Mouse (Mus musculus) inflammation-experienced regulatory T-cells (primary cell): Measurements from ENCODE around the gene Mesp1. TPM values are rescaled to one million over a fixed set of nuclear protein-coding genes. Genes with fewer than 3 reads are reported as not detected.

Source experiments
- polyA plus RNA-seq, 2 experiments: library from polyadenylated mRNA; unstranded; fragments of 100-300 nt; shearing (Covaris generic); gene quantifications; one replicate each; pipeline ENCODE4 v1.2.1; 2017

The Mesp1 gene
- polyA plus RNA-seq = not detected

DNA sequence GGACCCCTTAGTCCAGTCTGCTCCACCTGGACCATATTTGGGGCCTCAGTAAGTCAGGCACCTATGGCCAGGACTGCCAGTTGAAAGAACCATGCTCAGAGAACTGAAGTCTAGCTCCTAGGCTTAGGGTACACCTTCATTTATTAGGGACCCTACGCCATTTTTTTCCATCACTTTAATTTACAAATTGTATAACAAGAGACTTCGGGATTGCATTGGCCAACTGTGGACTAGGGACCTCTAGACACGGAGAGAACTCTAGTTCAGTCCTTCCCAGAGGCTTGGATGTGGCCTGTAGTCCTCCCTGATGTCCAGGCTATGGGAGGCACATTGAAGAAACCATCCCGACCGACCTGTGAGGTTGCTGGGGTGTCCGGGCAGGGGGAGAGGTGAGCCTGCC is at the start of gene Mesp1:
TSS of gene Mesp1 (minus strand) at position 101 of the 400 bp plus-strand sequence.

DNA sequence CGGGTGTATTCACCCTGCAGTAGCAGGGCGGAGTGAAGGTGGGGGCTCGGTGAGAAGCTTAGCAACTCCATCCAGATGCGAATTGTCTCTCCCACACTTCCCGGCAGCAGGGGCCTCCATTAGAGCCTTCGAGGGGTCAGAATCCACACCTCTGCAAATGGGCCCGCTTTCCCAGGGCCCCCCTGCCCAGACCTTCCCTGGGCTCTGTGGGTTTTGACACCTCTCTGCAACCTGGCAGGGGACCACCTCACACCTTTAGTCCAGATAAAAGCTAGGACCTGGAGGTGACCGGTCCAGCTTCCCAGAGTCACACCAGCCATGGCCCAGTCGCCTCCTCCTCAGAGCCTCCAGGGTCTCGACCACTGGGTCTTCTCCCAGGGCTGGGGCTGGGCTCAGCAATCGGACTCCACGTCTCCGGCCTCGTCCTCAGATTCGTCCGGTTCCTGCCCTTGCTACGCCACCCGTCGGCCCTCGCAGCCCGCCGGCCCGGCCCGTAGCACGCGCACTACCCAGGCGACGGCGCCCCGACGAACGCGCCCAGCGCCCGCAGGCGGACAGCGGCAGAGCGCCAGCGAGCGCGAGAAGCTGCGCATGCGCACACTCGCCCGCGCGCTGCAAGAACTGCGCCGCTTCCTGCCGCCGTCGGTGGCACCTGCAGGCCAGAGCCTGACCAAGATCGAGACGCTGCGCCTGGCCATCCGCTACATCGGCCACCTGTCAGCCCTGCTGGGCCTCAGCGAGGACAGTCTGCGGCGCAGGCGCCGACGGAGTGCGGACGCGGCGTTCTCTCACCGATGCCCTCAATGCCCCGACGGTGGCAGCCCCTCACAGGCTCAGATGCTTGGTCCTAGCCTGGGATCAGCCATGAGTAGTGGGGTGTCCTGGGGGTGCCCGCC is 17.3 kb upstream of the Mesp1 start, which contains the start of gene Mesp2:
TSS of gene Mesp2 (plus strand) at position 117 of the 896 bp plus-strand sequence.

DNA sequence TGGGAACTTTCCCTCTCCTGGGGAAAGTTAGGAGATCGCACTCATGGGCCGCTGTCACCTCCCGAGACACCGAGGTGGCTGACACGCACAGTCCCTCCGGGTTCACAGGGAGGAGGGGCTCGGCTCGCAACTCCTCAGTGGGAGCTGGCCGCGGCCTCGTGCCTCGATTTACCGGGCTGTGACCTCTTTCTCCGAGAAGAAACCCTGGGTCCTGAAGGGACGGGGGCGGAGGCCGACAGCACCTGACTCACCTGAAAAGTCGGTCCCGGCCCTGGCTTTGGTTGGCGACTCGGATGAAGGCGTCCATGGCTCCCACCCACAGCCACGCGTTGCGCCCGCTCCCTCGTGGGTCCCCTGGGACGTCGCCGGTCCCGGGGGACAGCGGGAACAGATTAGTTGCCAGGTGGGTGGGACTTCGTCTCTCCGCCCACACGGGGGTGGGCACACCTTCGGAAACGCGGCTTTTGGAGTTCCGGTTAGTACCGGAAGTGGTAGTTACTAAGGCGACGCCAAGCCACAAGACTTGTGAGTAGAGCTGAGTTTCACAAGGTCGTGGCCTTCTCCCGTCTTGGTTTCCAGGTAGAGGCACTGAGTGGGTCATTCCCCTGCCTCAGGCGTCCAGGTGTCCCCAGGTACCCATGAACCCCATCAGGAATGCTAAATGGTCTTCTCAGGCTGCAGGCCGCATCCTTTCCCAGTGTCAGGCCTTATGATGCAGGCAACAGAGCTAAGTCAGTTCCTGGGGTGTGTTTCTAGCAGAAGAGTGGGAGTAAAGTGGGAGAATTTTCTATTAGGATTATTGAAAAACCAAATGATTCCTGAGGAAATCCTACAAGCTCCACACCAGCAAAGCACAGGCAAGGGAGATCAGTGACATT is 50.7 kb downstream of the Mesp1 start, which contains the start of the genes Pex11a and Wdr93:
TSS of gene Pex11a (minus strand) at position 473 of the 878 bp plus-strand sequence.
TSS of gene Wdr93 (plus strand) at position 505 of the 878 bp plus-strand sequence.

Other genes with a start within 250 kb of the Mesp1 start
- under 1 TPM in 1 of 2 experiments, not detected in 1; 0.27 TPM for gene Rhcg, start 176.1 kb downstream of the Mesp1 start, polyA plus RNA-seq
- gene Ticrr, start 133.6 kb downstream of the Mesp1 start, polyA plus RNA-seq = 1 to 10 TPM; 3.1 to 3.8 TPM
- 1 to 10 TPM in 1 of 2 experiments, under 1 TPM in 1; 0.98 to 4.4 TPM for gene Kif7, start 78.1 kb downstream of the Mesp1 start, polyA plus RNA-seq
- under 1 TPM; 0.24 to 0.47 TPM for gene Plin1, start 60.9 kb downstream of the Mesp1 start, polyA plus RNA-seq
- 1 to 10 TPM; 2.6 to 6.5 TPM for gene Pex11a, start 50.7 kb downstream of the Mesp1 start, polyA plus RNA-seq
- under 1 TPM; 0.07 to 0.32 TPM for gene Wdr93, start 50.6 kb downstream of the Mesp1 start, polyA plus RNA-seq
- 1 to 10 TPM in 1 of 2 experiments, under 1 TPM in 1; 0.29 to 1.7 TPM for gene Mesp2, start 16.9 kb upstream of the Mesp1 start, polyA plus RNA-seq
- under 1 TPM; 0.16 to 0.92 TPM for gene Anpep, start 67.3 kb upstream of the Mesp1 start, polyA plus RNA-seq
- gene Ap3s2, start 126.9 kb upstream of the Mesp1 start, polyA plus RNA-seq = 10 to 100 TPM; 22.5 to 23.9 TPM
- gene Arpin, start 141.6 kb upstream of the Mesp1 start, polyA plus RNA-seq = under 1 TPM; 0.23 to 0.81 TPM
- 10 to 100 TPM; 12.1 to 22.7 TPM for gene Zfp710, start 231.0 kb upstream of the Mesp1 start, polyA plus RNA-seq